Mouse (Mus musculus) liver, postnatal 0 days (tissue): Measurements from ENCODE around the gene Vmn1r20.
"Not testable (repeated sequence)": the region's sequence is repeated elsewhere in the genome, so short reads cannot be mapped to it uniquely, and the experiment has no call there.

Experiments
- CTCF ChIP-seq: sonication (generic); IDR thresholded peaks from 2 replicates; pipeline ENCODE4 v1.5.1; 2016; ENCODE audit warnings: antibody characterized with exemption, low read depth
- EP300 ChIP-seq: IDR thresholded peaks from 2 replicates; pipeline ENCODE4 v1.6.1; 2016; ENCODE audit warnings: antibody characterized with exemption, low read depth, mild to moderate bottlenecking

DNA sequence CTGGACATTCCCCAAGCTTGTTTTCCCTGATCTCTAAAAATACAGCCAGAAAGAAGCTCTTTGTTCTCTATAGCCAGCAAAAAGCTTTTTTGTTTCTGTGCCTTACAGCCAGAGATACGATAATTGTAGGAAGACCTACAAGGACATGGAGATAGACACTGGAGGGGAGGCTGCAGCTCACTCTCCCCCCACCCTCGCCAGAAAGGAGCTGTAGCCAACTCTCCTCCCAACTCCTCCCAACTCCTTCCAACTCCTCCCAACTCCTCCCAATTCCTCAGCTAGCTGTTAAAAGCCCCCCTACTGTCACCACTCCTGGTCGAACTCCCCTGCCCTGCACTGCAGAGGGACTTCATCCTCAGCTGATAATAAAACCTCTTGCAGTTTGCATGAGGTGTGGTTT, 39.4 kb downstream of the Vmn1r20 start:
- TF ChIP-seq CTCF, EP300: not testable (repeated sequence)
